Mouse (Mus musculus) stomach, postnatal 0 days (tissue): ENCODE measurements around the gene Mthfd1.

Experiments used
- CTCF ChIP-seq: IDR thresholded peaks from 2 replicates; pipeline ENCODE4 v1.5.1; 2016; ENCODE audit warnings: antibody characterized with exemption, low read depth, mild to moderate bottlenecking, moderate library complexity
- EP300 ChIP-seq: optimal IDR thresholded peaks from 2 replicates; pipeline ENCODE3; 2016; ENCODE audit warnings: antibody characterized with exemption

GRCm38 (mm10) chr12:76368790-76369205 lies 113.7 kb downstream of the Mthfd1 start:
- TF ChIP-seq EP300 (no peak), CTCF (no peak)
